Mouse (Mus musculus) kidney, postnatal 4 days (tissue): ENCODE measurements at regions not wholly inside any gene's neighbourhood (a gene's known extent, or its start where the extent isn't known, plus 50 kb on each side); places are given as distances from the start of the nearest gene placed in this dataset.
"Not testable (repeated sequence)": the region's sequence is repeated elsewhere in the genome, so short reads cannot be mapped to it uniquely, and the experiment has no call there.

ENCODE experiments used
- DNase-seq, 2 experiments: peaks; one replicate each; pipeline ENCODE4 v3.0.0; 2021; ENCODE audit warnings: mixed read lengths in 2 of 2

DNA sequence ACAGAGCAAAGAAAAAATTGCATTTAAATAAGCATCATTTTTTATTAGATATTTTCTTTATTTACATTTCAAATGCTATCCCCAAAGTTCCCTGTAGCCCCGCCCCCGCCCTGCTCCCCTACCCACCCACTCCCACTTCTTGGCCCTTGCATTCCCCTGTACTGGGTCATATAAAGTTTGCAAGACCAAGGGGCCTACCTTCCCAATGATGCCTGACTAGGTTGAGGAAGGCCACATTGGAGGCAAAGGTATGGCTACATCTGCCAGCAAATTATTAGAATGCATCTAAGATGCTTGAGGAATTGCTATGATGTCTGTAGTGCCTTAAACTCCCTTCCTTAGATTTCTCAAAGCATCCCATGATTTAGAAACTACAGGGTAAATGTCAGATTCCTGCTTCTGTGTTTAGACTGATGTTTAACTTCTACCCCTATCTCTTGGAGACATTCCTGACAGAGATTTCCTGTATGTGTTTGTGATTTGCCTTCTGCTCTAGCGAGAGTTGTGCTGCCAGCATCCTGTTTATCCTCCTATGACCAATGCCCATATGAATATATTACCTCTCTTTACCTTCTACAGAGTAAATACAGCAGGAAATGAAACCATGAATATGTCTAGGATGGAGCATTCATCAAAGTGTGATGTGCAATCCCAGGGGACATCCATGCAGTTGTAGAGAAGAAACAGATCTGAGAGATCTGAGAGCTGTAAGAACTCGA lies 956.2 kb downstream of the Diaph3 start:
- DNase-seq, result peak in 1 of 2 experiments; percentile 21

DNA sequence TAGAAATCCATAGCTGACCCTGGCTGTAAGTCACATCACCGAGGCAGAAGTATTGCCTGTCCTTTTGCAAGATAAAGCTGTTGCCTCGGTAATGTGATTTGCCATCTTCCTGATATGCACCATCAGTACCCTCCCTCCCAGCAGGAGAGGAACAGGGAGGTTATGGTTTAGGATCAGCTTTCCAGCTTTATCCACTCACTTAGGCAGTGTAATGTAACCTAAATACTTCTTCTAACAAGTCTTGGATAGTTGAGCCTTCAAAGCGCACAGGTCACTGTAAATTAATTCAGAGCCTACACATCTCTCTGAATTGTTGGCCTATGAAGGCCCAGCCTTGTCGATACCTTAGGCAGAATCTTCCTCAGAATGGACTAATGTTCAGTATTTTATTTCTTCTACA lies 962.5 kb downstream of the Diaph3 start:
- no peak for DNase-seq

DNA sequence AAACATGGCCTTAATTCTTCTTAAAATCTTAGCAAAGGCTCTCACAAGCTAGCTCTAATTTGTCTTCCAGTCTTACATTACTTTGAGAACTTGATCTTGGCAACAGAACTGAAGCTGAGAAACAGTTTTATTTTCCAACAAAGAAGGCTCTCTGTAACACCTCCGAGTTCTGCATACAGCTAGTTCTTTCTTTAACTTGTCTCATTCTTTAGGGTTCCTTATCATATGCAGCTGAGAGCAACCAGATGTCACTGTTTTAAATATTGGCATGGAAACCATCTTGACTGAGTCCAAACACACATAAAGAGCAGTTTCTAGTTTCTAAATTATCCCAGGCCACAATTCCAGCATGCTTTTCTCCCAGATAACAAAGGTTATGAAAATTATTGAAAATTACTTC lies 969.9 kb downstream of the Diaph3 start:
- DNase-seq, result no peak

DNA sequence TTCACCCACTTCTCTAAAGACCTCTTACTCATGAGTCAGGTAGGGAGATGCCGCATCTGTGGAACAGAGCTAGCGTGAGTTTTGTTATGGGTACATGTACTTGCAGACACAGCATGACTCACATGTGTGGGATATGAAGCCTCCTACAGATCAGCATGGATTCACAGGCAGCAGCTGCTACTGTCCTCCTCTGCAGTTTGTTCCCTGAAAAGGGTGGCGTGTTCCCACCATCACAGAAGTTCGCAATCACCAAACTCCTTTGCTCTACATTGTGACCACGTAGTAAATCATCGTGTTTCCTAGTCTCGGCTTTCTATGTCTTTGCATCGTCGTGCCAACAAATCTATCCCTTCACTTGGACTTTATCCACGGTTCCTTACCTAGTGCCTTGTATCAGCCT lies 981.9 kb downstream of the Diaph3 start:
- no peak for DNase-seq

DNA sequence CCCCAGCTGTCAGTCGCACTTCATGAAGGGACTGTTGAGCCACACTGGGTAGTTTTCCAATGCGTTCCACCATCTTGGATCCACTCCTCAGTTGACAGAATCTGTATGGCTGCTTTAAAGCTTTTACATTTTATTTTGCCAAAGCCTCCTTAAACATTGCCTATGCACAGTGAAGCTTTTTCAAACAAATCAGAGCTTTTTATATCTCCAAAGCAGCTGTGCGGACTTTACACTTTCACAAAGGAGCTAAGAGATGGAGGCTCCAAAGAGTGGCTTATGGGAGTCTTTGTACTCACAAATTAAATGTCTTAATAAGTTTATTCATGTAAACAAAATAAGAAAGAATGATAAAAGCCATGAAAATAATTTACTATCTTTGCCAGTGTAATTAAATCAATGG lies 986.3 kb downstream of the Diaph3 start:
- no peak for DNase-seq

DNA sequence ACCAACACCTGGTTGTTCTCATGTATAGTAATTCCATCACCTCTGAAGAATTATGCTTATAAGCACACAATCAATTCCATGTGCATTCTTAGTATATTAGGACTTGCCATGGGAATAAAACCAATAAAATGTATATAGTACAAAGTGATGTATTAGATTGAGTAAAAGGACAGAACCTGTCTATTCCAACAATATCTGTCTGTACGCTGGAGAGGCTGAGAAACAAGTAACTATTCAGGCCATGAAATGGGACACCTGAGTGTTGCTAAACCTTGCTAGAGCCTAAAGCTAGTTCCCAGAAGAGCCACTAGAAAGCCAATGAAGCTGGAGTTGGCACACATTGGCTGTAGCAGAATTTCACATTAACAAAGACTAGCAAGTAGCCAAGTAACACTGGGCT lies 989.8 kb downstream of the Diaph3 start:
- no peak for DNase-seq

DNA sequence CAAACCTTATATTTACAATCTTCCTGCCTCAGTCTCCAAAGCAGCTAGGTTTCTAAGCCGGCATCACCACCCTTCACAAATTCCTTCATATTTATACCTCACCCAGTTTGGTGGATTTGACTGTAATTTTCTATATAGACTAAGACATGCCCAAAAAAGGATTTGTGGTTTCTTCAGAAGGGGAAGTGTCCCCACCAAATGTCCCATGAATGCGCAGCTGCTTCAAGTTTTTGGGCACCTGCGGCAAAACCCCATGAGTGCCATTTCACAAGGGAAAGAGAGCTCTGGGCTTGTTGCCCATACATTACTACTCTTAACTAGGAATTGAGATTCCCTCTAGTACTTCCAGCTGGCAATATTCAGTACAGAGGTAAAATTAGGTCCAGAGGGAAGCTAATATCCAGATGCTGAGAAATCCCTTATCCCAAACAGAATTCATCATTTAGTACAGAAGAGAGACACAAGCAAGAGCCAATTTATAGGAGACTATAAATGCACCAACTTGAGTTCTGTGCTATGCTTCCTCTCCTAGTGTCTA lies 990.6 kb downstream of the Diaph3 start:
- no peak for DNase-seq

DNA sequence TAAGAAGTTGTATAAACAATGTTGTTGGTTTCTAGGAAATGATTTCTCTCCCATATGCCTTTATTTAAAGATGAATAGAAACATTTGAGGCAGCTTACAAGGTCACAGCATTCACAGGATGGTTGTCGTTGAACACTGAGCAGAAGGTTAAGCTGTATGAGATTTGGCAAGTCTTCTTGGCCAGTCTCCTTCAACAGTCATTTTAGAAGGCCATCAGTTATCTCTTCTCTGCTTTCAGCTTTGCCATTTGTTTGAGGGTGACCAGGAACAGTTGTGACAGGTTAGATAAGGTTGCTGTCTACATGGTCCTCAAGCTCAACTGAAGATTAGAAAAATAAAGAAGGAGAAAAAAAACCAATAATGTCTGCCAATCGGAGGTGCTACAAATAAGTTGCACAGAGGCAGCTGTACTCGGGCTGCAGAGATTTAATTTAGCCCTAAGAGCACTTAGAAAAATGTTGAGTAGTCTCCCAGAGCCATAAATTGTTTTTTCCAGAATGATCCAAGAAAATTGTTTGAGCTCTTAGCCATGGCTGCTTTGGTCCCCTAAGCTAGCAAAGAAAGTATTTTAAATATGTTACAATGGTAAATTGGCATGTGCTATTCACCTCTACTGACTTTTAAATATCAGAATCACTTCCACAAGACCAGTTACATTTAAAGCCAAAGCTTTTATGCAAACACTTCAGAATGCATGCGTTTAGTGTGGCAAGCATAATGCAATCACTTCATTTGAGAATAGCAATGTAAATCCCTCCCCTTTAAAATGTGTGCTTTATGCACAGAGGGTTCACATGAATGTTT lies 1025.6 kb downstream of the Diaph3 start:
- no peak for DNase-seq

DNA sequence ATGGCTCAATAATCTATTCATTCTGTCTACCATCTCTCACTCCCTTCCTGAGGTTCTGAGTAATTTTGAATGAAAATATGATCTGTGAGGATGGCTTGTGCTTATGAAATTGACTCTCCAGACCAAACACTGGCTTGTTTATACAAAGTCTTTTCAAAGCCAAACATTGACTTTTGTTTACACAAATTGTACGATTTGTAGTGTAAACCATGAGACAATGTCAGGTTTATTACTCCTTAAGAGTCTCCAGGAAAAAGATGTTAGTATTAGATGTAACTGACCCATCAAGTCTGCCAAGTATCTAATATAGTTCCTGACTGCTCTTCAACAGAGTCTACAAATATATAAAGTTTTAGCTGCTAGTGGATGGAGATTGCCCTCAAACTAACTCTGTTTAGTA lies 1039.5 kb downstream of the Diaph3 start:
- no peak for DNase-seq

DNA sequence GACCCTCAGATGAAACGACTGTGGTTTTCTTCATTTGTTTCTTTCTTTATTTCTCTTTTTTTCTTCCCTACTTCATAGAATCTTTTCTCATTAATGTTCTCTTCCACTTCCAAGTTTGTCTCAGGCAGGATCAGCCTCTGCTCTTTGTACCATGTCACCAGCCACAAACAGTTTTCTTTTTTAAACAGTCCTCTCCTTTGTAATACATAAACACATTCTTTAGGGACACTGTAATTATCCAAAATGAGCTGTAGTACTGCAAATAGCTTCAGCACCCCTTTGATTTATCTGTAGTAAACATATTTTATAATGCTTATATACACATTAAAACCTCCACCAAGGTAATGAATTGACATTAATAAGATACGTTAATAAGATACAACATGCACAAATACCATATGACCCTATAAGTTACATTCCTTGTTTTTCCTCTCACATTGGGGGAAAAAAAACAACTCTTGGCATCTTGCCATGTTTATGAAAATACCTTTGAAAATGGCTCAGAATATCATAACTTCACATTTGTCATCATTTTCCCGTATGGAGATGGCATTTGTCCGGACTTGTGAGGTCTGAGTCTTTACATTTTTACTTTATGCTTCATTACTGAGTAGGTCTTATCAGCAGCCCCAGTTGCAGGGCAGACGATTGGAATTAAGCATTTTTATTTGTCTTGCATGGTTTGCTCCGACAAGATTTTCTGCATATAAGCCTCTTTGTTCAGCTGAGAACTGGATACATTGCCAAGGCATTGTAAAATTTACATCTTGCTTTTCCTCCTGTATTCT lies 1070.5 kb downstream of the Diaph3 start:
- no peak for DNase-seq

DNA sequence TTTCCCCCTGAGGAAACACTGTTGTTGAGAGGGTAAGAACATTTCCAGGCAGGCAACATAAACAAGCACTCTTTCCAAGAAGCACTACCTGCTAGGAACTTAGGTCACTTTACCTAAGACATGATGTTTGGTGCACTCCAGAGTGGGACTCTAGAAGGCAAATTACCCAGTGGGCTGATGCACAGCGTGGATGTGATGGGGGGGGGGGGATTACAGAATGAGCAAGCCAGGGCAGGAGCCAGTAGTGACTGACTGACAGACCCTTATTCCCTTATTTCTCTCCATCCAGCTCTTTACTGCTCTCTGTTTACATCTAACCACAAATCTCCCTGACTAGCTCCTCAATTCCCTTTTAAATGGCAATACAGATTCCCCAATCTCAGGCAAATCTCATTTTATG lies 1071.7 kb downstream of the Diaph3 start:
- DNase-seq, result no peak

DNA sequence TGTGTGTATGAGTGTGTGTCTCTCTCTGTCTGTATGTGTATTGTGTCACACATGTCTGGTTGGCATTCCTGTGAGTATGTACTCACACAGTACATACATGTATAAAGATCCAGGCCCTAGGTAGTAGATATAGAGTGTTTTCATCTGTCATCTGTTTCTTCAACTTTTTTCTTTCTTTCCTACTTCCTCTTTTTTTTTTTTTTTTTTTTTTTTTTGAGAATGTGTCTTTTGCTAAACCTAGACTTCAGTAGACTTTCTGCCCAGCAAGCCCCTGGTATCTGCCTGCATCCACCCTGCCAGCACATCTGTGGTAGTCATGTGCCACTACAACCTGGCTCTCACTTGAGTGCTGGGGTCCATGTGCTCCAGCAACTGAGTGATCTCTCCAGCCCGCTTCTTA lies 1073.3 kb downstream of the Diaph3 start:
- no peak for DNase-seq

DNA sequence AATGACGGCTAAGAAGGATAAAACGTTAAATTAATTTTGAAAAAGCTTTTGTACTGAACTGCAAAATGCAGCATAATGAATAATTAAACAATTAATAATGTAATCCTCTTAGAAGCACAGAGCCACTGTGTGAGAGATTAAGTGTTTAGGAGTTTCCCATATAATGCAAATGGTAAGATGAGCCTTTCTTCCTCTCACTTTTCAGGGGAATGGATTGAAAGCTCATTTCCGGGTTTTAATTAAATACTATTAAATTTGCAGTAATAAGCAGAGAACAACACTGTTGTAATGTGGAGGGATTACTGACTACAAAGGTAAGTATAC lies 1077.5 kb downstream of the Diaph3 start:
- DNase-seq, result no peak

DNA sequence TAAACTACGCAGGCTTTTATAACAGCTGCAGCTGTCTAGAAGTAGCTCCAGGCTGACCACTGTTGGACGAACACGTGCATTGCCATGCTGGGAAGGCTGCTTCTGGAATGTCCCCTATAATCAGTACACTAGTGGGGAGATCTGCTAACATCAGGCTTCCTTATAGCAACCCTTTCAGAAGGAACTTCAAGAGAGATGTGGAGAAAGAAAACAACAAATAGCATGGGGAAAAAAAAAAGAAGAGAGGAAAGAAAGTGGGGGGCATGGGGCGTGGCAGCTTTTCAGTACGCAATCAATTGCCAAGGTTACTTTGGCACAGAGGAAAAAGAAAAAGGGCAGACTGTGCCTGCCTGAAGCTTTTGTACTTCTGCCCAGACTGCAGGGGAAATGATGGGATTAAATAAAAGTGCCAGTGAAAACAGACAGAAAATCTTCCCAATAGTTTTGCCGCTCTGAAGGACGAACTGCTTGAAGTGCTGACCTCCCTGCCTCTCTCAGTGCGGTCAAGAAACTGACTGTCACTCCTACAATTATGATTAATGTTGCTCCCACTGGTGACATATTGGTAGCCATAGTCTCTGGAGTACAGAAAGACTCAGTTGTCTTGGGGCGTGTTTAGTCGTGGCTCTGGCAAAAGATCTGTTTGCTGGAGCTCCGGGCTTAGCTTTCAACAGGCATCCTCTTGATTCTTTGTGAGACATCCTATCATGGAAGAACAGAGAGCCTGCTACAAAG lies 1078.0 kb downstream of the Diaph3 start:
- DNase-seq, result peak; percentile 6 to 7

DNA sequence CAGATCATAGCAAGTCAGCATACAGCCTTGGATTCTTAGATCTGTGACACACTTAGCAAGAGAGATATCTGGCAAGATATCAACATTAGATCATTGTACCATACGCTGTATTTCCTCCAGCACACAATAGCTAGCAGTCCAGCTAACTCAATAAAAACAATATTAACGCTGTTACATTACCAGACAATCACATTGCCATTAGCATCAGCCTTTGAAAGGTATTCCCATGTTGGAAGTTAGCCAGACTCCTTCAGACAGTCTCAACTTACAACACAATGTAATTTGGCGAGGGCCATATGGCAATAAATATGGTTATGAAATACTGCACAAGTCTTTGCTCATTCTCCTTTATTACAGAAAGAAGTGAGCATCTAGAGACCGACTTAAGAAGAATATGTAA lies 1084.0 kb downstream of the Diaph3 start:
- no peak for DNase-seq

DNA sequence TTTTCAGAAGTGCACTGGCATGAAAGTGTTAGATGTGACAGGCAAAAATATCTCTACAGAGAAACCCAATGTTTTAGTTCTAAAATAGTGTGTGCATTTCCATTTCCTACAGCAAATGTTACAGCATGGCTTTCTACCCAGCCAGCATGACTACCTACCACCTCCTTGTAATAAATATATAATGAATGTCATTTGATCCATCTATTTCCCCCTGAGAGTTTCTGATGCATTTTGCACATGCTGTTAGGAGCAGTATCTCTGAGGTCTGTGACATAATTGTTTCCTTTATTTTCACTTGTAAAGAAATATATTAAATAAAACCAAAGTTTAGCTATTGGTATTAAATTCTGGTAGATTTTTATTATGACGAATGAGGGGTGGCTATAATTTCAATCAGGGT lies 1086.4 kb downstream of the Diaph3 start:
- no peak for DNase-seq

DNA sequence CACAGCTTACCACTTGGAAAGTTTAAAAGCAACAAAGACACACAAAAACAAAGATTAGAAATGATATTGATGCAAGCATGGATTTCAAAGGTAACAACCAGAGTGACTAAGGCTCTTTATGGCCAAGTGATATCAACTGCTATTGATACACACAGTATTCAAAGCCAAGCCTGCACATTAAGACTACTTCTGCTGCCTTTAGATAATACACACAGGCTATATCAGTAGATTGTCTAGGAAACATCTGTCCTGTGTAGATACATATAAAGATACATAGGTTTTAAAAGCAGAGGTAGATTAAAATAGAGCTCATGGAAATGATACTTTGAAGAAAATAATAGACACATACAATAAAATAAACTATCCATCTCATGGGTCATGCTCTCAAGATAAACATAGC lies 1111.6 kb downstream of the Diaph3 start:
- DNase-seq, result no peak

DNA sequence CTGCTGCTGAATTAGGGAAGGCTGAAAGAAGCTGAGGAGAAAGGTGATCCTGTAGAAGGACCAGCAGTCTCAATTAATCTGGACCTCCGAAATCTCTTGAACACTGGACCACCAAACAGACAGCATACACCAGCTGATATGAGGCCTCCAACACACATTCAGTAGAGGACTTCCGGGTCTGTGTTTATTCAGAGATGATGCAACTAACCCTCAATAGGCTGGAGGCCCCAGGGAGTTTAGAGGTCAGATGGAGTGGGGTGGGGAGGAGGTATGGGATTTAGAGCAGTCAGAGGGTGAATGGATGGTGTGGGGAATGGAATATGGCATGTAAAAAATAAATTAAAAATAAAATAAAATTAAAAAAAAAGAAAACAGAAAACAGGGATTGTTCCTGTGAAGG lies 1123.4 kb downstream of the Diaph3 start:
- DNase-seq, result not testable (repeated sequence)
